Mouse (Mus musculus) heart, adult 2 months (tissue): Measurements from ENCODE around the gene Tnpo1.

Source experiments
- CTCF ChIP-seq: fragments of 200-600 bp; IDR thresholded peaks from 2 replicates; pipeline ENCODE4 v1.8.1; 2022; ENCODE audit warnings: antibody characterized with exemption, mild to moderate bottlenecking, moderate library complexity
- POLR2A ChIP-seq: fragments of 200-500 bp; IDR thresholded peaks from 2 replicates; pipeline ENCODE4 v1.6.1; 2011; ENCODE audit warnings: mild to moderate bottlenecking, low read depth, low read length, control low read depth; ENCODE audit not compliant: insufficient read depth

- TF ChIP-seq CTCF (no peak), POLR2A (no peak)
Measured at GRCm38 (mm10) chr13:98951951-98952350, 25.8 kb upstream of the Tnpo1 start.
